In genomic region chr8:108583867-108584661, GRCm38 (mm10) we compare ENCODE assay signal across 24 mouse cellular contexts.
DNase-seq lines count a peak whose midpoint lies in the region; ATAC-seq lines count a peak whose summit lies in the region.
"Had no signal": no experiment of that assay in that cellular context is flagged by ENCODE, and none has a peak within 500 bp of the region (broad histone marks: within the 10 kb centered on the region; RNA-seq: fewer than 3 reads in every experiment).

No protein-coding gene starts in this region.

- H3K4me2 ChIP-seq in heart, embryonic 15.5 days, result no peak overlapping the region
- H3K4me2 ChIP-seq in heart, embryonic 12.5 days, result no peak overlapping the region
- no peak overlapping the region for H3K4me2 ChIP-seq in midbrain, embryonic 11.5 days
- no peak overlapping the region for H3K4me2 ChIP-seq in midbrain, embryonic 14.5 days (ENCODE audit: low read length)
- no peak overlapping the region for H3K4me2 ChIP-seq in limb, embryonic 11.5 days (ENCODE audit: low read depth, severe bottlenecking)
- no peak overlapping the region for H3K4me2 ChIP-seq in neural tube, embryonic 15.5 days
- H3K4me2 ChIP-seq: embryonic facial prominence, embryonic 12.5 days; hindbrain, embryonic 15.5 days; limb, embryonic 15.5 days had no signal

- H3K4me1 ChIP-seq in heart, embryonic 15.5 days (replicated peaks), result no peaks in the 10 kb centered on the region
- 0 out of 2 replicates have a peak, but pooled peaks cover 7% of the 10 kb centered on the region for H3K4me1 ChIP-seq in heart, embryonic 12.5 days (replicated peaks)
- H3K4me1 ChIP-seq in midbrain, embryonic 11.5 days (ENCODE audit: control insufficient read depth, insufficient read depth, low read length), result no peaks in the 10 kb centered on the region
- H3K4me1 ChIP-seq in midbrain, embryonic 14.5 days (ENCODE audit: control insufficient read depth, insufficient read depth, low read length), result no peaks in the 10 kb centered on the region
- H3K4me1 ChIP-seq in limb, embryonic 11.5 days (ENCODE audit: control insufficient read depth, insufficient read depth, low read length), result peaks cover 16% of the 10 kb centered on the region
- no peaks in the 10 kb centered on the region for H3K4me1 ChIP-seq in neural tube, embryonic 15.5 days
- H3K4me1 ChIP-seq: hindbrain, embryonic 15.5 days had no signal

- no peak overlapping the region for H3K27ac ChIP-seq in heart, embryonic 15.5 days
- no peak overlapping the region for H3K27ac ChIP-seq in heart, embryonic 12.5 days (ENCODE audit: poor library complexity, severe bottlenecking)
- no peak overlapping the region for H3K27ac ChIP-seq in midbrain, embryonic 11.5 days (ENCODE audit: low read depth, low read length)
- H3K27ac ChIP-seq in midbrain, embryonic 14.5 days (replicated peaks; ENCODE audit: low read depth, low read length), result no peak overlapping the region
- no peak overlapping the region for H3K27ac ChIP-seq in limb, embryonic 11.5 days (replicated peaks; ENCODE audit: low read depth, low read length)
- H3K27ac ChIP-seq in neural tube, embryonic 15.5 days (replicated peaks), result no peak overlapping the region
- H3K27ac ChIP-seq: embryonic facial prominence, embryonic 12.5 days; hindbrain, embryonic 15.5 days; limb, embryonic 15.5 days; midbrain, embryonic 10.5 days had no signal

- H3K9ac ChIP-seq in heart, embryonic 15.5 days, result no peak overlapping the region
- H3K9ac ChIP-seq in heart, embryonic 12.5 days, result no peak overlapping the region
- no peak overlapping the region for H3K9ac ChIP-seq in midbrain, embryonic 11.5 days (ENCODE audit: low read length)
- H3K9ac ChIP-seq in midbrain, embryonic 14.5 days (replicated peaks; ENCODE audit: low read length), result no peak overlapping the region
- no peak overlapping the region for H3K9ac ChIP-seq in limb, embryonic 11.5 days (ENCODE audit: low read length)
- H3K9ac ChIP-seq in neural tube, embryonic 15.5 days (replicated peaks), result no peak overlapping the region
- H3K9ac ChIP-seq: embryonic facial prominence, embryonic 12.5 days; forebrain, postnatal 0 days; hindbrain, embryonic 15.5 days; limb, embryonic 15.5 days had no signal

- WGBS in heart, embryonic 15.5 days, result 74% methylated on average over 9 of the region's 9 CpGs
- 78% methylated on average over 9 of the region's 9 CpGs for WGBS in heart, embryonic 12.5 days
- WGBS in midbrain, embryonic 11.5 days, result 86% methylated on average over 9 of the region's 9 CpGs
- 95% methylated on average over 9 of the region's 9 CpGs for WGBS in midbrain, embryonic 14.5 days
- WGBS in limb, embryonic 11.5 days, result 51% methylated on average over 9 of the region's 9 CpGs
- 88% methylated on average over 9 of the region's 9 CpGs for WGBS in neural tube, embryonic 15.5 days

- ATAC-seq in heart, embryonic 15.5 days (replicated peaks; ENCODE audit: insufficient number of reproducible peaks, insufficient read depth, low FRiP score, low read depth), result 0 out of 2 replicates have a peak, but pooled peaks have one; percentile 10
- no peak for ATAC-seq in heart, embryonic 12.5 days (ENCODE audit: insufficient number of reproducible peaks, low FRiP score)
- no peak for ATAC-seq in midbrain, embryonic 11.5 days (ENCODE audit: low FRiP score)
- no peak for ATAC-seq in midbrain, embryonic 14.5 days (ENCODE audit: low FRiP score, low TSS enrichment)
- ATAC-seq in limb, embryonic 11.5 days (ENCODE audit: insufficient number of reproducible peaks, low FRiP score, low TSS enrichment, low read depth), result no peak
- no peak for ATAC-seq in neural tube, embryonic 15.5 days (ENCODE audit: low FRiP score)
- ATAC-seq: activated CD4-positive, CD25-positive, alpha-beta regulatory T cell, adult 4 months; forebrain, postnatal 0 days; Patski had no signal

- no peaks in the 10 kb centered on the region for H3K36me3 ChIP-seq in heart, embryonic 15.5 days
- H3K36me3 ChIP-seq in heart, embryonic 12.5 days, result no peaks in the 10 kb centered on the region
- H3K36me3 ChIP-seq in midbrain, embryonic 11.5 days (ENCODE audit: control insufficient read depth, insufficient read depth, low read length), result no peaks in the 10 kb centered on the region
- H3K36me3 ChIP-seq in midbrain, embryonic 14.5 days (ENCODE audit: control insufficient read depth, insufficient read depth, low read length), result no peaks in the 10 kb centered on the region
- H3K36me3 ChIP-seq in limb, embryonic 11.5 days (ENCODE audit: control insufficient read depth, insufficient read depth, low read length), result no peaks in the 10 kb centered on the region
- no peaks in the 10 kb centered on the region for H3K36me3 ChIP-seq in neural tube, embryonic 15.5 days
- H3K36me3 ChIP-seq: embryonic facial prominence, embryonic 12.5 days; hindbrain, embryonic 15.5 days; limb, embryonic 15.5 days; midbrain, embryonic 10.5 days had no signal

- no peaks in the 10 kb centered on the region for H3K9me3 ChIP-seq in heart, embryonic 15.5 days (replicated peaks)
- H3K9me3 ChIP-seq in heart, embryonic 12.5 days (replicated peaks), result 0 out of 2 replicates have a peak, but pooled peaks cover 3% of the 10 kb centered on the region
- no peaks in the 10 kb centered on the region; the same call in 1 of the 2 replicates for H3K9me3 ChIP-seq in midbrain, embryonic 11.5 days (ENCODE audit: control insufficient read depth, low read length)
- H3K9me3 ChIP-seq in midbrain, embryonic 14.5 days (ENCODE audit: control insufficient read depth, low read length), result no peaks in the 10 kb centered on the region
- no peaks in the 10 kb centered on the region for H3K9me3 ChIP-seq in limb, embryonic 11.5 days (ENCODE audit: control insufficient read depth, low read length)
- no peaks in the 10 kb centered on the region for H3K9me3 ChIP-seq in neural tube, embryonic 15.5 days (replicated peaks)
- H3K9me3 ChIP-seq: embryonic facial prominence, embryonic 12.5 days; hindbrain, embryonic 15.5 days; limb, embryonic 15.5 days; midbrain, embryonic 10.5 days had no signal

- no peak overlapping the region for H3K4me3 ChIP-seq in heart, embryonic 15.5 days
- no peak overlapping the region for H3K4me3 ChIP-seq in heart, embryonic 12.5 days
- H3K4me3 ChIP-seq in midbrain, embryonic 11.5 days (ENCODE audit: low read depth, low read length), result no peak overlapping the region
- H3K4me3 ChIP-seq in midbrain, embryonic 14.5 days (replicated peaks; ENCODE audit: low read depth, low read length), result no peak overlapping the region
- no peak overlapping the region for H3K4me3 ChIP-seq in limb, embryonic 11.5 days (ENCODE audit: low read depth, low read length)
- no peak overlapping the region for H3K4me3 ChIP-seq in neural tube, embryonic 15.5 days (replicated peaks)
- H3K4me3 ChIP-seq: embryonic facial prominence, embryonic 12.5 days; hindbrain, embryonic 15.5 days; limb, embryonic 15.5 days; midbrain, embryonic 10.5 days had no signal

- peak; percentile 75 for DNase-seq in midbrain, embryonic 11.5 days (ENCODE audit: low spot score, missing footprints)
- no peak for DNase-seq in midbrain, embryonic 14.5 days
- peak; percentile 35 for DNase-seq in adrenal gland, postnatal 25 days
- DNase-seq in limb, embryonic 11.5 days (ENCODE audit: low spot score), result peak; percentile 30
- DNase-seq in urinary bladder, adult 18-20 months (ENCODE audit: low spot score in 2 of 2), result no peak
- DNase-seq: cerebellum, adult 18-20 months; cerebellum, postnatal 36 days; forebrain, postnatal 0 days; gastrocnemius, postnatal 10 days; kidney, adult 18-20 months; kidney, postnatal 25 days; layer of hippocampus, adult 9-11 months; lung, adult 18-20 months; lung, postnatal 4 days; thymus, postnatal 36 days had no signal

- H3K27me3 ChIP-seq in heart, embryonic 15.5 days, result no peaks in the 10 kb centered on the region
- H3K27me3 ChIP-seq in heart, embryonic 12.5 days (replicated peaks), result no peaks in the 10 kb centered on the region
- H3K27me3 ChIP-seq in midbrain, embryonic 11.5 days (ENCODE audit: control insufficient read depth, insufficient read depth, low read length), result no peaks in the 10 kb centered on the region
- no peaks in the 10 kb centered on the region for H3K27me3 ChIP-seq in midbrain, embryonic 14.5 days (ENCODE audit: control insufficient read depth, insufficient read depth, low read length)
- H3K27me3 ChIP-seq in limb, embryonic 11.5 days (ENCODE audit: control insufficient read depth, insufficient read depth, low read length), result no peaks in the 10 kb centered on the region
- 0 out of 2 replicates have a peak, but pooled peaks cover 3% of the 10 kb centered on the region for H3K27me3 ChIP-seq in neural tube, embryonic 15.5 days (replicated peaks)
- H3K27me3 ChIP-seq: embryonic facial prominence, embryonic 12.5 days; limb, embryonic 15.5 days had no signal

Comparison
In these comparisons a context has a peak if more than half of its experiments do, and no peak if none do; other contexts are left out.
1. DNase-seq: peak in midbrain, embryonic 11.5 days (single experiment), adrenal gland, postnatal 25 days (single experiment) and limb, embryonic 11.5 days (single experiment); none in midbrain, embryonic 14.5 days (single experiment) and urinary bladder, adult 18-20 months (0 of 2).